Mouse (Mus musculus): Measurements from ENCODE around the gene Cacnb4.

Gene Cacnb4

DNA sequence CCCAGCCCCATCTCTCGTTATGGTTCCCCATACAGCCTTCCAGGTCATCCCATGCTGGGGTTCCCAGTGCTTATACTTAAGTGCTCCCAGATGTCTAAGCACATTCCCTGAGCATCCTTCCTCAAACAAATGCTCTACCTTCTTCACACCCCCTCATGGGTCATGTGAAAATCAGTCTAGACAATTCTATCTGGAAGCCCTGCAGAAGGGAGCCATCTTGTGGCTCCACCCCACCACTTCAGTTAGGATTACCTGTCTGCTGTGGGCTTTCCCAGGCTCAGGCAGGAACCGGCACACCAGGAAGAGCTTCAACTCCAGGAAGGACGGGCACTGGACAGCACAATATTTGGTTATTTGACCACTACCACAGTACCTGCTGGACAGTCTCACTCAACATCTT is 101.7 kb downstream of the Cacnb4 start:
- no peak; the same call in 1 of the 2 replicates for ATAC-seq (ENCODE audit: insufficient number of reproducible peaks, low FRiP score, low TSS enrichment)

GRCm38 (mm10) chr2:52572221-52572620 is 104.4 kb downstream of the Cacnb4 start:
- no peak for ATAC-seq (ENCODE audit: insufficient number of reproducible peaks, low FRiP score, low TSS enrichment)

DNA sequence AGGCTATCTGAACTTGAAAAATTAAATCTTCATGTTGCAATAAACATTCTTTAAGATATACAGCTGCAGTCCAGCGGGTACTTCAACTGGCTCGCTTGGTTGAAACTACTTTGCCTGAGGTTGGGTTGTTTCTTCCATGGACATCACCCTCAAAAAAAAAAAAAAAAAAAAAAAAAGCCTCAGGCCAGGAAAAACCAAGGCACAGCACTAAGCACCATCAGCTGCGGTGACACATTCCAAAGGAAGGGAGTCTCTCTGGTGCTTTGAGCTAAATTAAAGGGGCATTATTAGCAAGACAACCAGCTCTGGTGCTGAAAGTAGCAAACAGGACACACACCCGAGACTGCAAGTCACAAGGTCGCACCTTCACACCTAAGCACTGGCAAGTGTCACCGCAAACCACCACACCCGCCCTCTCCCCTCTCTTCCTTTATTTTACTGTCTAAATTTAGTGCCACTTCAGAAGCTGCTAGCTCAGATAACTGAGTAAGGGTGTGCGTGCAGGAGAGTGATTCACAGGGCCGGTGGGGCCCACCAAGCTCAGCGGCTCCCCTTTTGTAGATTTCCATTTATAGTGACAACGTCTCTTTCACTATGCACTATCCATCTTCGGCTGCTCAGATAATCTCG is 105.2 kb downstream of the Cacnb4 start:
- ATAC-seq (ENCODE audit: insufficient number of reproducible peaks, low FRiP score, low TSS enrichment) = no peak

DNA sequence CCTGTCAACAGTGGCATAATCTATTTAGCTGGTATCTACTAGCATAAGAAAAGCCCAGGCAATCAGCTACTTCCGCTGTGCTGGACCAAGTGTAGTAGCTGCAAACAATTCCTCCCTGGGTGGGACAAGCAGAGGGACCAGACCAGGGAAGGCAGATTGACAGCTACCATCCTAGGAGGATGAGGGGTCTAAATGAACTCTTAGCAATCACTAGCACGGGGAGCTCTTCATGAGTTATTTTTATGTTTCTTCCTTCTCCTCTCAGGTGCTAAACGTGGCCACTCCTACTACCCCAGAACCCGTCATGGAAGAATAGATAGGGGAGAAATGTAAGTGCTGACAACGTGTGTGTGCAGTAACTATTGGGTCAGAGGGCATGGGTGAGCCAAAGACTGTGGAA is 105.8 kb downstream of the Cacnb4 start:
- no peak for ATAC-seq (ENCODE audit: insufficient number of reproducible peaks, low FRiP score, low TSS enrichment)

GRCm38 (mm10) chr2:52570171-52570570 is 106.5 kb downstream of the Cacnb4 start:
- ATAC-seq (ENCODE audit: insufficient number of reproducible peaks, low FRiP score, low TSS enrichment) = no peak

DNA sequence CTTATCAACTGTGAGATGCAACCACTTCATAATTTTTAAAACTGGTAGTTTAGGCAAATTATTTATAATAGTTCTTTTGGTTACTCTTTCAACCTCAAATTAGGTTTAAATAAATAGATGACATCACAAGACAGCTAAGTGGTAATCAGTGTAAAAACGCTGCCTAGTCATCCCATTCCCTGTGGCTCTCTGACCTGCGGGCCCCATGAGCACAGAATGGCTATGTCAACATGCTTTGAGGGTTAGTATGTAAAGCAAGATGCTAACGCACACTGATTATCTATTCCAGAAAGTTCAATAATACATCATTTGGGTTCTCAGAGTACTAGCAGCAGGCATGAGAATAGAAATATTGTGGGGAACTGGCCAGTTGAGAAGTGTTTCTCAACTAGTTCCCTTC is 108.5 kb downstream of the Cacnb4 start:
- no peak for ATAC-seq (ENCODE audit: insufficient number of reproducible peaks, low FRiP score, low TSS enrichment)

- ATAC-seq (ENCODE audit: insufficient number of reproducible peaks, low FRiP score, low TSS enrichment) = no peak
Observed at GRCm38 (mm10) chr2:52567421-52567820, 109.2 kb downstream of the Cacnb4 start.

GRCm38 (mm10) chr2:52563277-52563676 is 113.4 kb downstream of the Cacnb4 start:
- no peak for ATAC-seq (ENCODE audit: insufficient number of reproducible peaks, low FRiP score, low TSS enrichment)

GRCm38 (mm10) chr2:52562356-52562755 is 114.3 kb downstream of the Cacnb4 start:
- peak; percentile 84 for ATAC-seq (ENCODE audit: insufficient number of reproducible peaks, low FRiP score, low TSS enrichment)

- ATAC-seq (ENCODE audit: insufficient number of reproducible peaks, low FRiP score, low TSS enrichment) = no peak
Observed at GRCm38 (mm10) chr2:52561137-52561536, 115.5 kb downstream of the Cacnb4 start.

- ATAC-seq (ENCODE audit: insufficient number of reproducible peaks, low FRiP score, low TSS enrichment) = no peak
Observed at GRCm38 (mm10) chr2:52560266-52560665, 116.4 kb downstream of the Cacnb4 start.

DNA sequence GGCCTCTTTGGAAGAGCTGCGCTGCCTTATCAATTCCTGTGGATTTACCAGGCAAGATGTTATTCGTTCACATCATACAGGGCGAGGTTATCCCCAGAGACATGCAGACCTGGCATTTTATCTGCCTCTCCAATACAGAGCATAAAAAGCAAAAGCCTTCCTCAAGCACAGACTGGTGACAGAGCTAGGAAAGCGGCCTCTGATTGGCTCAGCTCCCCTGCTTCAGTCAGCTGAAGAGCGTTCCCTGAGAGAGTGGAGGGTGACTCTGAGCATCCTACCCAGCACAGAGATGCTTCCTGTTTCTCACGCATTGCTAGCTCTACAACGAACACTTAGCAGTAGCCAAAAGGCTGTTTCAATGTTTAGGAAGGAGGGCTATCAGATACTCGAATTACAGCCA is 118.2 kb downstream of the Cacnb4 start:
- ATAC-seq (ENCODE audit: insufficient number of reproducible peaks, low FRiP score, low TSS enrichment) = peak; percentile 88

DNA sequence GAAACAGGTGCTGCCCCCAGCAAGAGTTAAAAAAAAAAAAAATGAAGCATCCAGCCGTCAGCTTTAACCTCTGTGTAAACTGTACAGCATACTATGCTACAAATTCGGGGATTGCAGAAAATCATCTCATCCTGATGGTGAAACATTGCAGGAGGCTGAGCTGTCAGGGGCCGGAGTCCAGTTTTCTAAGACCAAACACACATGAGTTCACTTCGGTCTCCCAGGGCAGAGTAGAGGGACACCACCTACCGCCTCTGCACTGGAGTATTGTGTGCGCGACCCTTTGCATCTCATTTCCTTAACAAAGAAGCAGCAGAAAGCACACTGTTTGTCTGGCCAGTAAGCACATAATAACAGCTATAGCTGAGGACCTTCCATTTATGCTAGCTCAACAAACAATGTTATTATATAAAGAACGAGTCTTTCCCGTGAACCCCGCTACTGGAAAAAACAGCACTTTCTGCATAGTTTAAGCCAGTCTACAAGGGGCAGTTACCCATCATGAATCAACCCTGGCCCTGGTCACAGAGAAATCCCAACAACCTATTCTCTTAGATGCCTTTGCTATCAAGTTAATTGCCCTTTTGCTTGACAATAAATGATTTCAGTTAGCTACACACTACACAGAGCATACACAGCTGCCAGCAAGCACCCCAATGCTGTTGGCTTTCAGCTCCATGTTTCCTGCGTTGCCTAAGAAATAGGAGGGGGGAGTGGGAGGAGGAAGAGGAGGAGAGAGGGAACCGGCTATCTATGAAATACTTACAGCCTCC is 118.9 kb downstream of the Cacnb4 start:
- ATAC-seq (ENCODE audit: insufficient number of reproducible peaks, low FRiP score, low TSS enrichment) = no peak

DNA sequence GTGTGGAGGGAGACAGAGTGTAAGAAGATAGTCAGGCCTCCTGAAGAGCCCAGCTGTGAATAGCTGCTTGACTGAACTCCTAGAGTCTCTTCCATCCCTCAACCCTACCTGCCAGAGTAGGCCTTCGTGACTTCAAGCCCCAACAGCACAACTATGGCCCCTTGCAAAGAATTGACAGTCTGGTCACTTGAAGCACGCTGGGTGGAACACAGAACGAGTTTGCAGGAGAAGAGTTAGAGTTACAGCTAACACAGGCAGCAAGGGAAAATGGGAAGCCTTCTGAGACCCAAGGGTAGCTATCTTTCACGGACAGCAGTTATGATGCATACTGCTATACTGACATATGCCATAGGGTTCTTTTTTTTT is 119.7 kb downstream of the Cacnb4 start:
- ATAC-seq (ENCODE audit: insufficient number of reproducible peaks, low FRiP score, low TSS enrichment) = no peak

- ATAC-seq (ENCODE audit: insufficient number of reproducible peaks, low FRiP score, low TSS enrichment) = no peak
Observed at GRCm38 (mm10) chr2:52556298-52556960, 120.2 kb downstream of the Cacnb4 start.

DNA sequence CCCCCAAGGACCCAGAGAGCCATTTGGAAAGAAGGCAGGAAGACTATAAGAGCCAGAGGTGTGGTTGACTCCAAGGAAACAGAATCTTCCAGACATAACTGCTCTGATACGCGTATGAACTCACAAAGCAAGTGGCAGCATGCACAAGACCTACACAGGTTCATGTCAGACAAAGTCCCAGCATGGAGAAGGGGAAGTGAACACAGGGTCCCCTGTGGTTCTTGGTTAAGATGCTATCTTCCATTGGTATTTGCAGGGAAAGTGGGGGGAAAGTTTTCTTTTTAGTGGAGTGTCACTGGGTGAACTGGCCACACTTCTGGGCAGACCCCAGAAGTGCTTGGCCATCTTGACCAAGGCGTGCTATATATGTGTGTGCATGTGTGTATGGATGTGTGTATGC is 128.2 kb downstream of the Cacnb4 start:
- no peak for ATAC-seq (ENCODE audit: insufficient number of reproducible peaks, low FRiP score, low TSS enrichment)

DNA sequence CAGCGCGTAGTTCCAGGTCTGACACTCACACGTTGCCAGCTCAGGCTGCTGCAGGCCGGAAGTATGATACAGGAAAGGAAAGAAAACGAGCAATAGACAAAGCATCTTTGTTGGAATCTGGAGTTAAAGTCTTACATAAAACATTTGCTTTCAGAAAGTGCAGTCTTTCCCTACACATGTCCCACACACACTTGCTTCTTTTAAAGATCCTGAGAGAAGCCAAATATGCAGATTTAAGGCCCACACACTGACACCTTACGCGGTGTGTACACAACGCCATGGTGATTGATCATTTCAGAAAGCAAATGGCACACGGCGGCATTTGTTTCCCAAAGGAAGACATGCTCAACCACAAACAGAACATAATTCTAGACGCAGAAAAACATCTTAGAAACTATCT is 129.3 kb downstream of the Cacnb4 start:
- no peak for ATAC-seq (ENCODE audit: insufficient number of reproducible peaks, low FRiP score, low TSS enrichment)

DNA sequence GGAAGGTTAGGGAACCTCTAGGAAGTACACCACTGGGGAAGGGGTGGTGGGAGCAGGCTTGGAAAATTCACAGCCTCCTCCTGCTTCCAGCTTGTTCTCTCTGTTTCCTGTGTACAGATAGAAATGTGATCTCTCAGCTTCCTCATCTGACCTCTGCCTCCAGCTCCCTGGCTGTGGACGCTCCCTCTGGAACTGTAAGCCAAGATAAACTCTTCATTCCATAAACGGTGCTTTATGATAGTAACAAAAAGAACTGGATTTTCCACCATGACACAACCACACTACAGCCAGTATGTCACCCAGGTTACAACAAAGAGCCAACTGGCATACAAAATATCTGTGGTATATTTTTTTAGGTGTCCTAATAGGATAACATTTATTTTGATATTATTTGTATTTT is 132.1 kb downstream of the Cacnb4 start:
- no peak for ATAC-seq (ENCODE audit: insufficient number of reproducible peaks, low FRiP score, low TSS enrichment)

- ATAC-seq (ENCODE audit: insufficient number of reproducible peaks, low FRiP score, low TSS enrichment) = peak; percentile 68
Observed at GRCm38 (mm10) chr2:52541068-52541467, 135.6 kb downstream of the Cacnb4 start.

DNA sequence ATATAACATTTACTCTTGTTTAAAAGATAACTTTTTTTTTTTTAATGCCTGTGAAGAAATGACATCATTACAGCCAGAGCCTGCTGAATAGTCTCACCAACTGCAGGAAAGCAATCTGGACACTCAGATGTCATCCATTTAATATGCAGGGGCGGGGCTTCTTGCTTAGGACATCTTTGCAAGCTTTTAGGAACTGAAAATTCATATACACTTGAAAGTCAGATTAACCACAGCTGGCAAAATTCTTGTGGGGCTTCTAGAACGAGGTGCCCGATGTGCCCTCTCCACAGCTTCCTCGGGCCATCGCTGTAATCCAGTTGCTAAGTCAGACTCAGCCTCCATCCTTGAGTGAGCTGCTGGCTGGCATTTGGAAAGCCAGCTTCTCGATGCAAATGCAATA is 137.3 kb downstream of the Cacnb4 start:
- ATAC-seq (ENCODE audit: insufficient number of reproducible peaks, low FRiP score, low TSS enrichment) = no peak

- ATAC-seq (ENCODE audit: insufficient number of reproducible peaks, low FRiP score, low TSS enrichment) = peak; percentile 68; the same call in 1 of the 2 replicates
Observed at GRCm38 (mm10) chr2:52537645-52538044, 139.0 kb downstream of the Cacnb4 start.

- no peak for ATAC-seq (ENCODE audit: insufficient number of reproducible peaks, low FRiP score, low TSS enrichment)
Observed at GRCm38 (mm10) chr2:52537155-52537554, 139.5 kb downstream of the Cacnb4 start.
